Mouse (Mus musculus): Measurements from ENCODE around the gene Anxa5.

DNA sequence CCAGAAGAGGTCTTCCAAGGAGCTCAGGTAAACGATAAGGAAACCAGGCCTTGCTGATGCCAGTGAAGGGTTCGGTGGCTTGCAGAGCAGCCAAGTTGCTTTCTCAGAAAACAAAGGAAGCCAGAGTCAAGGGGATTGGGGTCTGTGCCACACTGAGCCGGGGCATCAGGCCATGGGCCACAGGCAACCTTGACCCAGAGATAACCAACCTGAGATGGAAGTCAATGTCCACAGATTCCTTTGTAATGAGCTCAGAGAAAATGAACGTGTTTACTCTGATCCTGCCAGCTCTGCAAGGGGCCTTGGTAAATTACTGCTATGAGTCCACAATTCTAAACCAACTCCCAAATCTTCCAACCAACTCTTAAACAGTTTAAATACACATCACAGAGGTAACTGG, 3.8 kb downstream of the Anxa5 start:
- no peak for TF ChIP-seq CTCF (IDR thresholded peaks at IDR 0.05; ENCODE audit: control insufficient read depth, insufficient read depth, low read length)
- TF ChIP-seq POLR2A (IDR thresholded peaks at IDR 0.05; ENCODE audit: borderline replicate concordance, control insufficient read depth, low read depth, low read length): no peak
